Mouse (Mus musculus) intestine, embryonic 15.5 days (tissue): Measurements from ENCODE around the gene Olfr1511. TPM values are rescaled to one million over a fixed set of nuclear protein-coding genes. Genes with fewer than 3 reads are reported as not detected.
"Not testable (repeated sequence)": the region's sequence is repeated elsewhere in the genome, so short reads cannot be mapped to it uniquely, and the experiment has no call there.

ENCODE experiments used
- ATAC-seq: fragments of 200-750 bp; cut with Nextera tagmentation; 2 replicates; pipeline ENCODE4 v1.8.0; 2017; ENCODE audit warnings: moderate TSS enrichment, moderate library complexity
- H3K27ac ChIP-seq: fragments of 300-500 bp; sonication (generic); 2 replicates; pipeline ENCODE4 v1.5.1; 2015; ENCODE audit warnings: mild to moderate bottlenecking, inconsistent platforms
- H3K27me3 ChIP-seq: fragments of 300-500 bp; sonication (generic); replicated peaks from 2 replicates; pipeline ENCODE4 v1.6.1; 2015; ENCODE audit warnings: inconsistent platforms
- H3K36me3 ChIP-seq: fragments of 300-500 bp; sonication (generic); 2 replicates; pipeline ENCODE4 v1.6.1; 2015; ENCODE audit warnings: inconsistent platforms
- H3K4me1 ChIP-seq: fragments of 300-500 bp; sonication (generic); replicated peaks from 2 replicates; pipeline ENCODE4 v1.6.1; 2015; ENCODE audit warnings: inconsistent platforms
- H3K4me2 ChIP-seq: fragments of 300-500 bp; sonication (generic); replicated peaks from 2 replicates; pipeline ENCODE4 v1.6.1; 2015; ENCODE audit warnings: mild to moderate bottlenecking, inconsistent platforms
- H3K4me3 ChIP-seq: fragments of 300-500 bp; sonication (generic); replicated peaks from 2 replicates; pipeline ENCODE4 v1.5.1; 2015; ENCODE audit warnings: inconsistent platforms
- H3K9ac ChIP-seq: fragments of 300-500 bp; sonication (generic); 2 replicates; pipeline ENCODE4 v1.6.1; 2015; ENCODE audit warnings: inconsistent platforms
- H3K9me3 ChIP-seq: fragments of 300-500 bp; sonication (generic); 2 replicates; pipeline ENCODE4 v1.6.1; 2016; ENCODE audit warnings: inconsistent platforms
- WGBS: fragments of 180-500 bp; shearing (Covaris S2); methylation state at CpG from one replicate; pipeline ENCODE4 v1.1.7; 2015; 5-methylcytosine and 5-hydroxymethylcytosine counted together
- polyA plus RNA-seq: library from polyadenylated mRNA; unstranded; fragments of >200 nt; fragmentation: Nextera tagmentation; extraction: Ambion mirVana; gene quantifications from 2 replicates; pipeline ENCODE4 v1.2.1, GENCODE M21; 2015

The Olfr1511 gene
- not detected in 2 replicates for polyA plus RNA-seq

GRCm38 (mm10) chr14:52397279-52397678 lies at the start of gene Olfr1511:
Olfr1511 (minus strand) TSS chr14:52397379.
- H3K27me3 ChIP-seq: no peaks in the 10 kb centered on the region
- no peak within 1 kb of the TSS for H3K4me2 ChIP-seq
- H3K9me3 ChIP-seq: no peaks in the 10 kb centered on the region
- 77% methylated on average over 4 of the region's 4 CpGs for WGBS
- no peak within 1 kb of the TSS for H3K4me3 ChIP-seq
- no peaks in the 10 kb centered on the region for H3K36me3 ChIP-seq
- no peak within 1 kb of the TSS for H3K27ac ChIP-seq
- H3K9ac ChIP-seq: no peak within 1 kb of the TSS
- H3K4me1 ChIP-seq: no peaks in the 10 kb centered on the region
- ATAC-seq: no peak

GRCm38 (mm10) chr14:52442690-52443089 lies 45.5 kb upstream of the Olfr1511 start, which contains the start of gene Olfr1509:
Olfr1509 (plus strand) TSS chr14:52442990.
- Histone ChIP-seq H3K9ac (no peak within 1 kb of the TSS), H3K4me2 (no peak within 1 kb of the TSS), H3K27me3 (no peaks in the 10 kb centered on the region), H3K27ac (no peak within 1 kb of the TSS), H3K4me3 (no peak within 1 kb of the TSS), H3K4me1 (no peaks in the 10 kb centered on the region), H3K9me3 (no peaks in the 10 kb centered on the region), H3K36me3 (no peaks in the 10 kb centered on the region)
- ATAC-seq: no peak

- no peak overlapping the region for H3K27ac ChIP-seq
- WGBS: 85% methylated on average over 1 of the region's 1 CpGs
- H3K27me3 ChIP-seq: no peaks in the 10 kb centered on the region
- no peak overlapping the region for H3K4me3 ChIP-seq
- no peaks in the 10 kb centered on the region for H3K36me3 ChIP-seq
- no peak for ATAC-seq
- H3K4me2 ChIP-seq: no peak overlapping the region
- no peaks in the 10 kb centered on the region for H3K4me1 ChIP-seq
- H3K9ac ChIP-seq: no peak overlapping the region
- H3K9me3 ChIP-seq: no peaks in the 10 kb centered on the region
These were observed 30.5 kb upstream of the Olfr1511 start for GRCm38 (mm10) chr14:52427686-52428085.

GRCm38 (mm10) chr14:52414273-52414672 lies 17.1 kb upstream of the Olfr1511 start, which contains the start of gene Olfr1510:
Olfr1510 (minus strand) TSS chr14:52414373.
- Histone ChIP-seq H3K4me2 (no peak within 1 kb of the TSS), H3K4me3 (no peak within 1 kb of the TSS), H3K4me1 (no peaks in the 10 kb centered on the region), H3K36me3 (no peaks in the 10 kb centered on the region), H3K27me3 (no peaks in the 10 kb centered on the region), H3K27ac (no peak within 1 kb of the TSS), H3K9ac (no peak within 1 kb of the TSS), H3K9me3 (no peaks in the 10 kb centered on the region)
- no peak for ATAC-seq
- 83% methylated on average over 3 of the region's 3 CpGs for WGBS

- not testable (repeated sequence) for ATAC-seq, H3K4me1 ChIP-seq, H3K27me3 ChIP-seq, H3K4me3 ChIP-seq, H3K9ac ChIP-seq, H3K27ac ChIP-seq, H3K9me3 ChIP-seq, H3K36me3 ChIP-seq, H3K4me2 ChIP-seq
- 79% methylated on average over 8 of the region's 10 CpGs for WGBS
These were observed 13.2 kb upstream of the Olfr1511 start for GRCm38 (mm10) chr14:52410142-52410919.

GRCm38 (mm10) chr14:52390084-52390848 lies 6.9 kb downstream of the Olfr1511 start:
- ATAC-seq, H3K4me1 ChIP-seq, H3K27me3 ChIP-seq, H3K4me2 ChIP-seq, H3K9ac ChIP-seq, H3K9me3 ChIP-seq, H3K4me3 ChIP-seq, H3K36me3 ChIP-seq, H3K27ac ChIP-seq: not testable (repeated sequence)
- 76% methylated on average over 9 of the region's 9 CpGs for WGBS

GRCm38 (mm10) chr14:52379068-52379467 lies 18.1 kb downstream of the Olfr1511 start, which contains the start of gene Olfr1512:
Olfr1512 (minus strand) TSS chr14:52379168.
- Histone ChIP-seq H3K27me3 (no peaks in the 10 kb centered on the region), H3K9ac (no peak within 1 kb of the TSS), H3K36me3 (no peaks in the 10 kb centered on the region), H3K27ac (no peak within 1 kb of the TSS), H3K4me3 (no peak within 1 kb of the TSS), H3K9me3 (no peaks in the 10 kb centered on the region), H3K4me1 (no peaks in the 10 kb centered on the region), H3K4me2 (no peak within 1 kb of the TSS)
- WGBS: 78% methylated on average over 2 of the region's 2 CpGs
- ATAC-seq: no peak

- Histone ChIP-seq H3K36me3 (no peaks in the 10 kb centered on the region), H3K4me1 (no peaks in the 10 kb centered on the region), H3K4me3 (no peak overlapping the region), H3K9me3 (no peaks in the 10 kb centered on the region), H3K4me2 (no peak overlapping the region), H3K27ac (no peak overlapping the region), H3K9ac (no peak overlapping the region), H3K27me3 (no peaks in the 10 kb centered on the region)
- ATAC-seq: no peak
- 94% methylated on average over 3 of the region's 3 CpGs for WGBS
These were observed 28.4 kb downstream of the Olfr1511 start for GRCm38 (mm10) chr14:52368741-52369140.

- H3K4me2 ChIP-seq: no peak within 1 kb of the TSS
- no peak within 1 kb of the TSS for H3K27ac ChIP-seq
- ATAC-seq: no peak
- no peaks in the 10 kb centered on the region for H3K9me3 ChIP-seq
- H3K36me3 ChIP-seq: no peaks in the 10 kb centered on the region
- no peak within 1 kb of the TSS for H3K9ac ChIP-seq
- 61% methylated on average over 4 of the region's 4 CpGs for WGBS
- H3K27me3 ChIP-seq: no peaks in the 10 kb centered on the region
- no peak within 1 kb of the TSS for H3K4me3 ChIP-seq
- no peaks in the 10 kb centered on the region for H3K4me1 ChIP-seq
These were observed 40.9 kb downstream of the Olfr1511 start, which contains the start of gene Olfr1513 for GRCm38 (mm10) chr14:52356308-52356707. Olfr1513 (minus strand) TSS chr14:52356408.

Other genes starting within 250 kb of the Olfr1511 start
- gene Supt16, start 200.0 kb downstream of the Olfr1511 start, polyA plus RNA-seq: 53.1 and 61.1 TPM in 2 replicates
- 23.9 and 27.1 TPM in 2 replicates for gene Chd8, start 139.6 kb downstream of the Olfr1511 start, polyA plus RNA-seq
- 36.0 and 36.1 TPM in 2 replicates for gene Tox4, start 118.2 kb downstream of the Olfr1511 start, polyA plus RNA-seq
- 13.7 and 16.0 TPM in 2 replicates for gene Rab2b, start 117.8 kb downstream of the Olfr1511 start, polyA plus RNA-seq
- gene Mettl3, start 92.3 kb downstream of the Olfr1511 start, polyA plus RNA-seq: 37.6 and 41.1 TPM in 2 replicates
- 9.2 and 10.2 TPM in 2 replicates for gene Sall2, start 68.6 kb downstream of the Olfr1511 start, polyA plus RNA-seq
- gene Olfr1513, start 41.0 kb downstream of the Olfr1511 start, polyA plus RNA-seq: not detected in 2 replicates
- not detected in 2 replicates for gene Olfr1512, start 18.2 kb downstream of the Olfr1511 start, polyA plus RNA-seq
- not detected in 2 replicates for gene Olfr1510, start 17.0 kb upstream of the Olfr1511 start, polyA plus RNA-seq
- not detected in 2 replicates for gene Olfr1509, start 45.6 kb upstream of the Olfr1511 start, polyA plus RNA-seq
- not detected in 2 replicates for gene Olfr1508, start 70.1 kb upstream of the Olfr1511 start, polyA plus RNA-seq
- gene Olfr1507, start 98.4 kb upstream of the Olfr1511 start, polyA plus RNA-seq: not detected in 2 replicates